Mouse (Mus musculus): Measurements from ENCODE around the gene Ttc17. TPM values are rescaled to one million over a fixed set of nuclear protein-coding genes. Genes with fewer than 3 reads are reported as not detected.
"Not testable (repeated sequence)": the region's sequence is repeated elsewhere in the genome, so short reads cannot be mapped to it uniquely, and the experiment has no call there.

Ttc17 gene
- polyA plus RNA-seq, 1 experiment from 2014 or later = 24.0 TPM

- 0 out of 2 replicates have a peak, but pooled peaks cover 2% of the 10 kb centered on the region for H3K36me3 ChIP-seq (ENCODE audit: control insufficient read depth, insufficient read depth, low read length)
- H3K27me3 ChIP-seq (replicated peaks; ENCODE audit: control insufficient read depth, insufficient read depth, low read length) = no peaks in the 10 kb centered on the region
- peak overlapping the region; percentile 72 for H3K4me2 ChIP-seq (ENCODE audit: low read length)
- WGBS = 5% methylated on average over 21 of the region's 21 CpGs
- peak overlapping the region; percentile 58 for H3K4me3 ChIP-seq (ENCODE audit: low read length)
- peaks cover 19% of the 10 kb centered on the region for H3K4me1 ChIP-seq (ENCODE audit: control insufficient read depth, insufficient read depth, low read depth, low read length)
- no peaks in the 10 kb centered on the region for H3K9me3 ChIP-seq (ENCODE audit: control insufficient read depth, low read length)
- peak; percentile 38 for ATAC-seq
- peak overlapping the region; percentile 86 for H3K27ac ChIP-seq (ENCODE audit: low read depth, low read length)
- peak overlapping the region; percentile 80 for H3K9ac ChIP-seq (ENCODE audit: low read depth, low read length)
These were observed 949 bp downstream of the Ttc17 start for GRCm38 (mm10) chr2:94405397-94406082.

- H3K9ac ChIP-seq (ENCODE audit: low read depth, low read length) = no peak overlapping the region
- peak overlapping the region; percentile 72 for H3K4me2 ChIP-seq (ENCODE audit: low read length)
- H3K9me3 ChIP-seq (ENCODE audit: control insufficient read depth, low read length) = no peaks in the 10 kb centered on the region
- no peak overlapping the region for H3K27ac ChIP-seq (ENCODE audit: low read depth, low read length)
- WGBS = 61% methylated on average over 10 of the region's 10 CpGs
- no peak for ATAC-seq
- peak overlapping the region; percentile 58 for H3K4me3 ChIP-seq (ENCODE audit: low read length)
- peaks cover 19% of the 10 kb centered on the region for H3K4me1 ChIP-seq (ENCODE audit: control insufficient read depth, insufficient read depth, low read depth, low read length)
- H3K36me3 ChIP-seq (ENCODE audit: control insufficient read depth, insufficient read depth, low read length) = no peaks in the 10 kb centered on the region
- H3K27me3 ChIP-seq (replicated peaks; ENCODE audit: control insufficient read depth, insufficient read depth, low read length) = no peaks in the 10 kb centered on the region
These were observed 1.8 kb downstream of the Ttc17 start for GRCm38 (mm10) chr2:94404512-94405240.

- no peak overlapping the region for H3K4me3 ChIP-seq (ENCODE audit: low read length)
- H3K9me3 ChIP-seq (ENCODE audit: control insufficient read depth, low read length) = no peaks in the 10 kb centered on the region
- ATAC-seq = no peak
- no peak overlapping the region for H3K4me2 ChIP-seq (ENCODE audit: low read length)
- no peak overlapping the region for H3K27ac ChIP-seq (ENCODE audit: low read depth, low read length)
- no peaks in the 10 kb centered on the region for H3K27me3 ChIP-seq (replicated peaks; ENCODE audit: control insufficient read depth, insufficient read depth, low read length)
- peaks cover 27% of the 10 kb centered on the region for H3K4me1 ChIP-seq (ENCODE audit: control insufficient read depth, insufficient read depth, low read depth, low read length)
- 100% methylated on average over 1 of the region's 1 CpGs for WGBS
- H3K36me3 ChIP-seq (ENCODE audit: control insufficient read depth, insufficient read depth, low read length) = no peaks in the 10 kb centered on the region
- no peak overlapping the region for H3K9ac ChIP-seq (ENCODE audit: low read depth, low read length)
These were observed 3.9 kb downstream of the Ttc17 start for GRCm38 (mm10) chr2:94402561-94402960.

GRCm38 (mm10) chr2:94402096-94402495 is 4.4 kb downstream of the Ttc17 start:
- 82% methylated on average over 7 of the region's 7 CpGs for WGBS
- ATAC-seq = no peak
- Histone ChIP-seq H3K4me2 (ENCODE audit: low read length) (no peak overlapping the region), H3K36me3 (ENCODE audit: control insufficient read depth, insufficient read depth, low read length) (no peaks in the 10 kb centered on the region), H3K4me3 (ENCODE audit: low read length) (no peak overlapping the region), H3K9me3 (ENCODE audit: control insufficient read depth, low read length) (no peaks in the 10 kb centered on the region), H3K27me3 (replicated peaks; ENCODE audit: control insufficient read depth, insufficient read depth, low read length) (no peaks in the 10 kb centered on the region), H3K9ac (ENCODE audit: low read depth, low read length) (no peak overlapping the region), H3K27ac (ENCODE audit: low read depth, low read length) (no peak overlapping the region), H3K4me1 (ENCODE audit: control insufficient read depth, insufficient read depth, low read depth, low read length) (peaks cover 23% of the 10 kb centered on the region)

GRCm38 (mm10) chr2:94401006-94401405 is 5.5 kb downstream of the Ttc17 start:
- Histone ChIP-seq H3K9me3 (ENCODE audit: control insufficient read depth, low read length) (no peaks in the 10 kb centered on the region), H3K27me3 (replicated peaks; ENCODE audit: control insufficient read depth, insufficient read depth, low read length) (no peaks in the 10 kb centered on the region), H3K36me3 (ENCODE audit: control insufficient read depth, insufficient read depth, low read length) (no peaks in the 10 kb centered on the region), H3K4me1 (ENCODE audit: control insufficient read depth, insufficient read depth, low read depth, low read length) (peaks cover 23% of the 10 kb centered on the region), H3K9ac (ENCODE audit: low read depth, low read length) (no peak overlapping the region), H3K27ac (ENCODE audit: low read depth, low read length) (no peak overlapping the region), H3K4me2 (ENCODE audit: low read length) (no peak overlapping the region), H3K4me3 (ENCODE audit: low read length) (no peak overlapping the region)
- ATAC-seq = no peak
- WGBS = 77% methylated on average over 3 of the region's 3 CpGs

- Histone ChIP-seq H3K9me3 (ENCODE audit: control insufficient read depth, low read length) (no peaks in the 10 kb centered on the region), H3K4me3 (ENCODE audit: low read length) (no peak overlapping the region), H3K4me2 (ENCODE audit: low read length) (0 out of 2 replicates have a peak overlapping the region, but pooled peaks have one; percentile 4), H3K9ac (ENCODE audit: low read depth, low read length) (no peak overlapping the region), H3K27ac (ENCODE audit: low read depth, low read length) (peak overlapping the region; percentile 61), H3K27me3 (replicated peaks; ENCODE audit: control insufficient read depth, insufficient read depth, low read length) (no peaks in the 10 kb centered on the region), H3K4me1 (ENCODE audit: control insufficient read depth, insufficient read depth, low read depth, low read length) (peaks cover 13% of the 10 kb centered on the region), H3K36me3 (ENCODE audit: control insufficient read depth, insufficient read depth, low read length) (no peaks in the 10 kb centered on the region)
- peak; percentile 86 for ATAC-seq
- WGBS = 47% methylated on average over 8 of the region's 8 CpGs
These were observed 8.1 kb downstream of the Ttc17 start for GRCm38 (mm10) chr2:94398138-94398970.

- H3K4me1 ChIP-seq (ENCODE audit: control insufficient read depth, insufficient read depth, low read depth, low read length) = peaks cover 13% of the 10 kb centered on the region
- H3K4me2 ChIP-seq (ENCODE audit: low read length) = no peak overlapping the region
- H3K27ac ChIP-seq (ENCODE audit: low read depth, low read length) = 0 out of 2 replicates have a peak overlapping the region, but pooled peaks have one; percentile 5
- no peak overlapping the region for H3K9ac ChIP-seq (ENCODE audit: low read depth, low read length)
- no peak overlapping the region for H3K4me3 ChIP-seq (ENCODE audit: low read length)
- 79% methylated on average over 5 of the region's 5 CpGs for WGBS
- no peak for ATAC-seq
- H3K9me3 ChIP-seq (ENCODE audit: control insufficient read depth, low read length) = no peaks in the 10 kb centered on the region
- no peaks in the 10 kb centered on the region for H3K27me3 ChIP-seq (replicated peaks; ENCODE audit: control insufficient read depth, insufficient read depth, low read length)
- no peaks in the 10 kb centered on the region; the same call in 1 of the 2 replicates for H3K36me3 ChIP-seq (ENCODE audit: control insufficient read depth, insufficient read depth, low read length)
These were observed 9.0 kb downstream of the Ttc17 start for GRCm38 (mm10) chr2:94397453-94397852.

- no peak overlapping the region for H3K27ac ChIP-seq (ENCODE audit: low read depth, low read length)
- no peaks in the 10 kb centered on the region for H3K27me3 ChIP-seq (replicated peaks; ENCODE audit: control insufficient read depth, insufficient read depth, low read length)
- 91% methylated on average over 5 of the region's 5 CpGs for WGBS
- no peaks in the 10 kb centered on the region; the same call in 1 of the 2 replicates for H3K36me3 ChIP-seq (ENCODE audit: control insufficient read depth, insufficient read depth, low read length)
- peaks cover 13% of the 10 kb centered on the region for H3K4me1 ChIP-seq (ENCODE audit: control insufficient read depth, insufficient read depth, low read depth, low read length)
- ATAC-seq = no peak
- H3K4me2 ChIP-seq (ENCODE audit: low read length) = no peak overlapping the region
- H3K9me3 ChIP-seq (ENCODE audit: control insufficient read depth, low read length) = no peaks in the 10 kb centered on the region
- H3K4me3 ChIP-seq (ENCODE audit: low read length) = no peak overlapping the region
- no peak overlapping the region for H3K9ac ChIP-seq (ENCODE audit: low read depth, low read length)
These were observed 10.2 kb downstream of the Ttc17 start for GRCm38 (mm10) chr2:94396325-94396724.

GRCm38 (mm10) chr2:94391127-94391526 is 15.4 kb downstream of the Ttc17 start:
- WGBS = 92% methylated on average over 10 of the region's 12 CpGs
- H3K27me3 ChIP-seq (replicated peaks; ENCODE audit: control insufficient read depth, insufficient read depth, low read length); H3K4me2 ChIP-seq (ENCODE audit: low read length); H3K36me3 ChIP-seq (ENCODE audit: control insufficient read depth, insufficient read depth, low read length); H3K9me3 ChIP-seq (ENCODE audit: control insufficient read depth, low read length); H3K4me3 ChIP-seq (ENCODE audit: low read length); H3K9ac ChIP-seq (ENCODE audit: low read depth, low read length); H3K27ac ChIP-seq (ENCODE audit: low read depth, low read length); H3K4me1 ChIP-seq (ENCODE audit: control insufficient read depth, insufficient read depth, low read depth, low read length); ATAC-seq: not testable (repeated sequence)

Measured in hindbrain, embryonic 16.5 days (tissue).